Mouse (Mus musculus): ENCODE results near the gene Pphln1. TPM values are rescaled to one million over a fixed set of nuclear protein-coding genes. Genes with fewer than 3 reads are reported as not detected.
"Not testable (repeated sequence)": the region's sequence is repeated elsewhere in the genome, so short reads cannot be mapped to it uniquely, and the experiment has no call there.

Pphln1 gene
- 30.1 and 32.1 TPM in 2 replicates for polyA plus RNA-seq (2014; fragmentation: Nextera tagmentation; extraction: Ambion mirVana)

DNA sequence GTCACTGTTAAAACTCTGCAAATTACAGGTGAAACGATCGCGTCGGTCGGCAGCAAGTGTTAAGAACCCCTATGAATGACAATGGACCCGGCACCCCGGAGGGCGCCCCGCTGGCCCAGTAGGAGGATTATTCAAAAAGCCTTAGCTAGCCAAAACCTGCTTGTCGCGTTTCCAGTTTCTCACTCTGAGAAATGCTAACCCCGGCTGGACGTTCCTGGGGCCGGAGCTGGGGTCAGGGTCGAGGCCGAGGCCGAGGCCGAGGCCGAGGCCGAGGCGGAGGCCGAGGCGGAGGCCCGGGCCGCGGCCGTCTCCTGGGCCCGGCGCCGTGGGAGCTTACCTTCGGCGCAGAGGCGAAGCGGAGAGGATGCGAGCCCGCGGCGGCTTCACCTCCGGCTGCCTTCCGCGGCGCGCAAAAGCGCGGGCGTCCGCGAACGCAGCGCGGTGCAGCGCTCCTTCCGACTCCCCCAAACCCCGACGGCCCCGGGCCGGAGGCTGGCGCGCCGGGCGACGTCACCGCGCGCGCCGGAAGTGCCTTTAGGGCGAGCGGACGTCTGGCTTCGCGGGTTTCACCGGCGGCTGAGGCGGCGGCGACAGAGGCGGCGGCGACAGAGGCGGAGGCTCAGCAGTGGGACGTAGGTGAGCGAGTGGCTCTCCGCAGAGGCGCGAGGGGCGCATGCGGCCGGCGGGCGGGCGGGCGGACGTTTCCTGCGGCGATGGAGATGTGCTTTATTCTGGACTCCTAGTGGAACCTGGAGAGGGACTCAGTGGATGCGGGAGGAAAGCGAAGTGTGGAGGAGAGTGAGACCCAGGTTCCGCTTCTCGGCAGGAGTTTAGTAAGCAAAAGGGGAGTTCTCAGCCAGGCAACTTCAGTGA, at the start of gene Pphln1, which contains the start of gene Zcrb1:
Gene Pphln1, plus strand, starts transcription at position 525 of the 873 bp plus-strand sequence.
Gene Zcrb1, minus strand, starts transcription at position 509 of the 873 bp plus-strand sequence.
- Histone ChIP-seq H3K27me3 (ENCODE audit: control insufficient read depth, insufficient read depth, low read length) (no peaks in the 10 kb centered on the region), H3K27ac (ENCODE audit: low read depth, low read length) (peak within 1 kb of the TSS; percentile 76), H3K9me3 (ENCODE audit: control insufficient read depth, low read length) (no peaks in the 10 kb centered on the region), H3K4me1 (ENCODE audit: control insufficient read depth, insufficient read depth, low read length) (peaks cover 23% of the 10 kb centered on the region), H3K9ac (replicated peaks; ENCODE audit: low read depth, low read length) (peak within 1 kb of the TSS; percentile 95), H3K36me3 (ENCODE audit: control insufficient read depth, insufficient read depth, low read length) (peaks cover 4% of the 10 kb centered on the region), H3K4me2 (ENCODE audit: low read depth, low read length) (peak within 1 kb of the TSS; percentile 78), H3K4me3 (ENCODE audit: low read depth, low read length) (peak within 1 kb of the TSS; percentile 98)
- peak; percentile 95 for ATAC-seq (ENCODE audit: low read depth)
- under 1% methylated on average over 100 of the region's 100 CpGs for WGBS

DNA sequence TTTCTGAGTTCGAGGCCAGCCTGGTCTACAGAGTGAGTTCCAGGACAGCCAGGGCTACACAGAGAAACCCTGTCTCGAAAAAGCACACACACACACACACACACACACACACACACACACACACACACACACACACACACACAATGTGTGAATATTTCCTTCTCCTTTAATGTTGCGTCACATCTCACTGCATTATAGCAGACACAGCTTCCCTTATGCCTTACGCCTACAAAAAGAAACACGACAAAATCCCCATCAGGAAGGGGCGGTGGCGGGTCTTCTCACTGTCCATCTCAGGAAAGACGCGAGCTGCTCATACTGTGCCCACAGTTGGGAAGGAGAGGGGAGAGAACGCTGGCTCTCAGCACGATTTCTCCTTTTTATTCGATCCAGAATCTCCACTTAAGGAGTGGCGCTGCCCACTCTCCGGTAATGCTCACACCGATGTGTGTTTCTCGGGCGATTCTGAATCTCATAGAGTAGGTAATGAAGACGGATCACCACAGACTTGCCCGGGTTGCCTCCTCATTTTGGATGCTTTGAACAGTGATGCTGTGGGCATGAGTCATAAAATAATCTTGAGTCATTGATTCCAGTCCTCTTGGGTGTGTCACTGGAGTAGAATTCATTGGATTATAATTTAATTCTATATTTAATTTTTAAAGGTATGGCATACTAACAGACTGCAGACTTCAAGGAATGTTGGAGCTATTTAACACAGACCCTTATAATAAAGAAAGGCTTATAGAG, 39.6 kb upstream of the Pphln1 start:
- no peak overlapping the region for H3K9ac ChIP-seq (replicated peaks; ENCODE audit: low read depth, low read length)
- H3K9me3 ChIP-seq (ENCODE audit: control insufficient read depth, low read length): no peaks in the 10 kb centered on the region

DNA sequence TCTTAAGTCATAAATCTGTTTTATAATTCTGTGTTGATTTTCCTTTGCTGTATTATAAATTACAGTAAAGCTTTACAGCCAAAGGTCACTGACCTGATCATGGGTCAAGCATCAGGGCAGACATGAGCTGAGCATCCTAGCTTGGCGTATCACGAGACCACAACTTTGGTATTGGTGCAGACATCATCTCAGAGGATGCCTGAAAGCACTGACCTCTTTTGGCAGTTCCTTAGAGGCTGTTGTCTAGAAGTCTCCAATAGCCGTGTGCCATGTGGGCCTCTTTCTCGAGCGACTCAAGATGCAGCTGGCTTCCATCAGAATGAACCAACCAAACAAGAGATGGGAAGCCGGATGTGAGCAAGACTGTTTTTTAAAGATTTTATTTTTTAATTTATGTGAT, 32.6 kb upstream of the Pphln1 start:
- no peak overlapping the region for H3K27ac ChIP-seq (ENCODE audit: low read depth, low read length)
- ATAC-seq (ENCODE audit: low read depth): no peak
- H3K4me2 ChIP-seq (ENCODE audit: low read depth, low read length): no peak overlapping the region
- H3K36me3 ChIP-seq (ENCODE audit: control insufficient read depth, insufficient read depth, low read length): no peaks in the 10 kb centered on the region
- H3K4me1 ChIP-seq (ENCODE audit: control insufficient read depth, insufficient read depth, low read length): no peaks in the 10 kb centered on the region
- 88% methylated on average over 6 of the region's 6 CpGs for WGBS
- no peaks in the 10 kb centered on the region for H3K27me3 ChIP-seq (ENCODE audit: control insufficient read depth, insufficient read depth, low read length)
- no peak overlapping the region for H3K4me3 ChIP-seq (ENCODE audit: low read depth, low read length)
- no peaks in the 10 kb centered on the region for H3K9me3 ChIP-seq (ENCODE audit: control insufficient read depth, low read length)
- H3K9ac ChIP-seq (replicated peaks; ENCODE audit: low read depth, low read length): no peak overlapping the region

More for the DNA sequence above, 39.6 kb upstream of the Pphln1 start:
- no peak overlapping the region for H3K4me2 ChIP-seq (ENCODE audit: low read depth, low read length)
- no peaks in the 10 kb centered on the region for H3K36me3 ChIP-seq (ENCODE audit: control insufficient read depth, insufficient read depth, low read length)
- no peak for ATAC-seq (ENCODE audit: low read depth)
- no peaks in the 10 kb centered on the region for H3K4me1 ChIP-seq (ENCODE audit: control insufficient read depth, insufficient read depth, low read length)
- no peak overlapping the region for H3K4me3 ChIP-seq (ENCODE audit: low read depth, low read length)
- no peak overlapping the region for H3K27ac ChIP-seq (ENCODE audit: low read depth, low read length)
- no peaks in the 10 kb centered on the region for H3K27me3 ChIP-seq (ENCODE audit: control insufficient read depth, insufficient read depth, low read length)
- WGBS: 92% methylated on average over 19 of the region's 19 CpGs

DNA sequence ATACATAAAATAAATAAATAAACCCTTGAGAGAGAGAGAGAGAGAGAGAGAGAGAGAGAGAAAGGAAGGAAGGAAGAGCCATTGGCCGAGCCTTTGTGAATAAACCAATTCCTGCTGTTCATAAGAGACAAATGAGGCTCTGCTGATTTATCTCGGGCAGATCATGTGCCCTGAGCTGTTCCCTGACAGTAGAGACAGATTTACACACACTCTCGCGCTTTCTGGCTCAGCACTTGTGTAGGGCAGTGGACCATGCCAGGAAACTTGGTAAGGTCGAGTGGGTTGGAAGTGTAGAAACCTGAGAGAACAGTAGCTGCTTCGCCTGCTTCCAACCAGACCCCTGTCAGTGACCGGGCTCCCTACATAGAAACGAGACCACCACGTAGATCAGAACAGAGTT, 29.6 kb upstream of the Pphln1 start:
- ATAC-seq (ENCODE audit: low read depth): no peak
- no peaks in the 10 kb centered on the region for H3K27me3 ChIP-seq (ENCODE audit: control insufficient read depth, insufficient read depth, low read length)

DNA sequence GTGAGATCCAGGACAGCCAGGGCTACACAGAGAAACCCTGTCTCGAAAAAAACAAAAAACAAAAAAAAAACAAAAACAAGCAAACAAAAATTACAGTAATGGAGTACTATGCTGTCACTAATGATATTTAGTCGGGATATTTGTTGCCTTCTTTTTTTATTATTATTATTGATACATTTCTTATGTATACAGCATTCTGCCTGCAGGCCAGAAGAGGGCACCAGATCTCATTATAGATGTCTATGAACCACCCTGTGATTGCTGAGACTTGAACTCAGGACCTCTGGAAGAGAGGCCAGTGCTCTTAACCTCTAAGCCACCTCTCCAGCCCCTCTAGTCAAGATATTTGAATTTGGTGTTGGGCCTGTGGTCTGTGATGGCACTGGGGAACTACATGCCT, 26.3 kb upstream of the Pphln1 start:
- ATAC-seq (ENCODE audit: low read depth): no peak

More for the DNA sequence above, 29.6 kb upstream of the Pphln1 start:
- WGBS: 69% methylated on average over 9 of the region's 9 CpGs
- Histone ChIP-seq H3K27ac (ENCODE audit: low read depth, low read length) (no peak overlapping the region), H3K4me1 (ENCODE audit: control insufficient read depth, insufficient read depth, low read length) (no peaks in the 10 kb centered on the region), H3K9me3 (ENCODE audit: control insufficient read depth, low read length) (no peaks in the 10 kb centered on the region), H3K36me3 (ENCODE audit: control insufficient read depth, insufficient read depth, low read length) (no peaks in the 10 kb centered on the region), H3K4me2 (ENCODE audit: low read depth, low read length) (no peak overlapping the region), H3K9ac (replicated peaks; ENCODE audit: low read depth, low read length) (no peak overlapping the region), H3K4me3 (ENCODE audit: low read depth, low read length) (no peak overlapping the region)

DNA sequence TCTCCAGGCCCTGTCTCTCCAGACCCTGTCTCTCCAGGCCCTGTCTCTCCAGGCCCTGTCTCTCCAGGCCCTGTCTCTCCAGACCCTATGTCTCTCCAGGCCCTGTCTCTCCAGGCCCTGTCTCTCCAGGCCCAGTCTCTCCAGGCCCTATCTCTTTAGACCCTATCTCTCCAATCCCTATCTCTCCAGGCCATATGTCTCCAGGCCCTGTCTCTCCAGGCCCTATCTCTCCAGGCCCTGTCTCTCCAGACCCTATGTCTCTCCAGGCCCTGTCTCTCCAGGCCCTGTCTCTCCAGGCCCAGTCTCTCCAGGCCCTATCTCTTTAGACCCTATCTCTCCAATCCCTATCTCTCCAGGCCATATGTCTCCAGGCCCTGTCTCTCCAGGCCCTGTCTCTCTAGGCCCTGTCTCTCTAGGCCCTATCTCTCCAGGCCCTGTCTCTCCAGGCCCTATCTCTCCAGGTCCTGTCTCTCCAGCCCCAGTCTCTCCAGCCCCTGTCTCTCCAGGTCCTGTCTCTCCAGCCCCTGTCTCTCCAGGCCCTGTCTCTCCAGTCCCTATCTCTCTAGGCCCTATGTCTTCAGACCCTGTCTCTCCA, 25.5 kb upstream of the Pphln1 start:
- not testable (repeated sequence) for H3K36me3 ChIP-seq (ENCODE audit: control insufficient read depth, insufficient read depth, low read length); H3K9me3 ChIP-seq (ENCODE audit: control insufficient read depth, low read length); H3K4me1 ChIP-seq (ENCODE audit: control insufficient read depth, insufficient read depth, low read length)

More for the DNA sequence above, 26.3 kb upstream of the Pphln1 start:
- Histone ChIP-seq H3K4me3 (ENCODE audit: low read depth, low read length) (no peak overlapping the region), H3K27ac (ENCODE audit: low read depth, low read length) (no peak overlapping the region), H3K9ac (replicated peaks; ENCODE audit: low read depth, low read length) (no peak overlapping the region), H3K27me3 (ENCODE audit: control insufficient read depth, insufficient read depth, low read length) (no peaks in the 10 kb centered on the region), H3K4me2 (ENCODE audit: low read depth, low read length) (no peak overlapping the region), H3K9me3 (ENCODE audit: control insufficient read depth, low read length) (no peaks in the 10 kb centered on the region), H3K4me1 (ENCODE audit: control insufficient read depth, insufficient read depth, low read length) (no peaks in the 10 kb centered on the region), H3K36me3 (ENCODE audit: control insufficient read depth, insufficient read depth, low read length) (no peaks in the 10 kb centered on the region)
- WGBS: 88% methylated on average over 2 of the region's 2 CpGs

DNA sequence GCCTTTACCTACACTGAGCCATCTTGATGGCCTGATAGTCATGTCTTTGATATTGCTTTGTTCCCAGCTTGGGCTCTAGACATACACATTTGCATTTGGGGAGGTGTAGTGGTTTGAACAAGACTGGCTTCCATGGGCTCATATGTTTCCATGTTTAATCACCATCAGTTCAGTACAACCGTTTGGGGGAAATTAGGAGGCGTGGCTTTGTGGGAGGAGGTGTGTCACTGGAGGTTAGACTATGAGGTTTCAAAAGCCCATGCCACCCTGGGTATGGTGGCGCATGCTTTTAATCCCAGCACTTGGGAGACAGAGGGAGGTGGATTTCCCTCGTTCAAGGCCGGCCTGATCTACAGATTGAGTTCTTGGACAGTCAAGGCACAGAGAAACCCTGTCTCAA, 22.5 kb upstream of the Pphln1 start:
- no peak for ATAC-seq (ENCODE audit: low read depth)
- Histone ChIP-seq H3K36me3 (ENCODE audit: control insufficient read depth, insufficient read depth, low read length) (no peaks in the 10 kb centered on the region), H3K9me3 (ENCODE audit: control insufficient read depth, low read length) (no peaks in the 10 kb centered on the region), H3K4me2 (ENCODE audit: low read depth, low read length) (no peak overlapping the region), H3K4me3 (ENCODE audit: low read depth, low read length) (no peak overlapping the region), H3K9ac (replicated peaks; ENCODE audit: low read depth, low read length) (no peak overlapping the region), H3K27me3 (ENCODE audit: control insufficient read depth, insufficient read depth, low read length) (no peaks in the 10 kb centered on the region), H3K27ac (ENCODE audit: low read depth, low read length) (no peak overlapping the region), H3K4me1 (ENCODE audit: control insufficient read depth, insufficient read depth, low read length) (no peaks in the 10 kb centered on the region)
- 90% methylated on average over 5 of the region's 5 CpGs for WGBS

More for the DNA sequence above, 25.5 kb upstream of the Pphln1 start:
- H3K27me3 ChIP-seq (ENCODE audit: control insufficient read depth, insufficient read depth, low read length); H3K27ac ChIP-seq (ENCODE audit: low read depth, low read length); H3K9ac ChIP-seq (replicated peaks; ENCODE audit: low read depth, low read length); H3K4me2 ChIP-seq (ENCODE audit: low read depth, low read length); ATAC-seq (ENCODE audit: low read depth); H3K4me3 ChIP-seq (ENCODE audit: low read depth, low read length): not testable (repeated sequence)

DNA sequence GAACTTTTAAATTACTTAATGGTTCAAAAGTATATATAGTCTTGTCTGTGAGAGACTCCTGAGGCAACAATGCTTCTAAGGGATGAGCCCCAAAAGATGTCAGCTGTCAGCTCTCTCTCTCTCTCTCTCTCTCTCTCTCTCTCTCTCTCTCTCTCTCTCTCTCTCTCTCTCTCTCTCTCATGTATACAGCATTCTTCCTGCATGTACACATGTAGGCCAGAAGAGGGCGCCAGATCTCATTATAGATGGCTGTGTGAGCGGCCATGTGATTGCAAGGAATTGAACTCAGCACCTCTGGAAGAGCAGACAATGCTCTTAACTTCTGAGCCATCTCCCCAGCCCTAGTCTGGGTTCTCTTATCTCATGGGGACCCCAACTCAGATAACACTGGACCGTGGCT, 19.0 kb upstream of the Pphln1 start:
- Histone ChIP-seq H3K4me2 (ENCODE audit: low read depth, low read length) (no peak overlapping the region), H3K9me3 (ENCODE audit: control insufficient read depth, low read length) (no peaks in the 10 kb centered on the region), H3K36me3 (ENCODE audit: control insufficient read depth, insufficient read depth, low read length) (no peaks in the 10 kb centered on the region), H3K4me3 (ENCODE audit: low read depth, low read length) (no peak overlapping the region), H3K4me1 (ENCODE audit: control insufficient read depth, insufficient read depth, low read length) (no peaks in the 10 kb centered on the region), H3K27me3 (ENCODE audit: control insufficient read depth, insufficient read depth, low read length) (no peaks in the 10 kb centered on the region), H3K9ac (replicated peaks; ENCODE audit: low read depth, low read length) (no peak overlapping the region), H3K27ac (ENCODE audit: low read depth, low read length) (no peak overlapping the region)
- ATAC-seq (ENCODE audit: low read depth): no peak
- 84% methylated on average over 3 of the region's 3 CpGs for WGBS
